Mouse (Mus musculus) neural tube, embryonic 13.5 days (tissue): Measurements from ENCODE around the gene Gm20518. TPM values are rescaled to one million over a fixed set of nuclear protein-coding genes. Genes with fewer than 3 reads are reported as not detected.

ENCODE experiments used
- ATAC-seq: fragments of 200-750 bp; cut with Nextera tagmentation; 2 replicates; pipeline ENCODE4 v1.8.0; 2017; ENCODE audit warnings: low read depth, mild to moderate bottlenecking, moderate TSS enrichment, moderate library complexity
- H3K27ac ChIP-seq: fragments of 300-500 bp; sonication (generic); replicated peaks from 2 replicates; pipeline ENCODE4 v1.5.1; 2015; ENCODE audit warnings: moderate library complexity, mild to moderate bottlenecking, inconsistent platforms
- H3K27me3 ChIP-seq: fragments of 300-500 bp; sonication (generic); 2 replicates; pipeline ENCODE4 v1.6.1; 2015; ENCODE audit warnings: mild to moderate bottlenecking, inconsistent platforms
- H3K36me3 ChIP-seq: fragments of 300-500 bp; sonication (generic); 2 replicates; pipeline ENCODE4 v1.6.1; 2015; ENCODE audit warnings: mild to moderate bottlenecking, inconsistent platforms
- H3K4me1 ChIP-seq: fragments of 300-500 bp; sonication (generic); replicated peaks from 2 replicates; pipeline ENCODE4 v1.6.1; 2015; ENCODE audit warnings: inconsistent platforms
- H3K4me2 ChIP-seq: fragments of 300-500 bp; sonication (generic); 2 replicates; pipeline ENCODE4 v1.6.1; 2015; ENCODE audit warnings: inconsistent platforms, mild to moderate bottlenecking, moderate library complexity
- H3K4me3 ChIP-seq: fragments of 300-500 bp; sonication (generic); 2 replicates; pipeline ENCODE4 v1.5.1; 2015; ENCODE audit warnings: mild to moderate bottlenecking, inconsistent platforms
- H3K9ac ChIP-seq: fragments of 300-500 bp; sonication (generic); 2 replicates; pipeline ENCODE4 v1.6.1; 2015; ENCODE audit warnings: moderate library complexity, mild to moderate bottlenecking, inconsistent platforms
- H3K9me3 ChIP-seq: fragments of 300-500 bp; sonication (generic); 2 replicates; pipeline ENCODE4 v1.6.1; 2016; ENCODE audit warnings: inconsistent platforms
- WGBS: fragments of 180-500 bp; shearing (Covaris S2); methylation state at CpG from one replicate; pipeline ENCODE4 v1.1.7; 2015; 5-methylcytosine and 5-hydroxymethylcytosine counted together
- polyA plus RNA-seq: library from polyadenylated mRNA; unstranded; fragments of >200 nt; fragmentation: Nextera tagmentation; extraction: Ambion mirVana; gene quantifications from 2 replicates; pipeline ENCODE4 v1.2.1, GENCODE M21; 2015

Gm20518 gene
- polyA plus RNA-seq, 1 experiment from 2014 or later, result 0.49 TPM

DNA sequence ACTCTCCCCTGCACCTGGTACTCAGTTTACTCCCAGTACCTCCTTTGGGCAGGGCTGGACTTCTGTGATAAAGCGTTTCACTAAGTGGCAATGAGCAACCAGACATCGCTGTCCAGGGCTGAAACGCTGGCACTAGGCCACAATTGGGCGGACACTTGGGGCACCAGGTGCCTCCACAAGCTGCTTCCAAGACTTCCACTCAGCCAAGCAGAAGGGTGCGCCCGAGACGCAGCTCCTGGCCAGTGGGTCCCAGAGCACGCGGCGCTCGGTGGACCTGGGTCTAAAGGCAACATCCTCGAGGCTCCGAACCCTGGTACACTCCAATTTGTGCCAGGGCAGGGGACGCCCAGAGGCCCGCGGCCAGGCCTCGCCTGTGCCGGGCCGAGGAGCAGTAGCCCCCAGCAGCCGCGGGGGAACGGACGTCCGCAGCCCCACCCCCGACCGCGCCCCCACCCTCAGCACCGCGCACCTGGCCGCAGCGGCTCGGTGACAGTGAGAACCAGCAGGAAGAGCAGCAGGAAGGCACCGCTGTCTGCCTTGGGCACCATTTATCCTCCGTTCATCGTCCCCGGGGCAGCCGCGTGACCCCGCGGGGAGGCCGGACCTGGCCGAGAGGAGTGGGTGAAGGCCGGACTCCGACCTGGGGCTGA lies 429 bp downstream of the Gm20518 start:
- Histone ChIP-seq H3K9me3 (no peaks in the 10 kb centered on the region), H3K9ac (peak overlapping the region; percentile 96), H3K4me2 (peak overlapping the region; percentile 86), H3K27me3 (no peaks in the 10 kb centered on the region), H3K4me1 (peaks cover 36% of the 10 kb centered on the region), H3K4me3 (peak overlapping the region; percentile 70), H3K27ac (peak overlapping the region; percentile 98), H3K36me3 (no peaks in the 10 kb centered on the region)
- WGBS, result under 1% methylated on average over 43 of the region's 44 CpGs
- peak; percentile 71 for ATAC-seq

DNA sequence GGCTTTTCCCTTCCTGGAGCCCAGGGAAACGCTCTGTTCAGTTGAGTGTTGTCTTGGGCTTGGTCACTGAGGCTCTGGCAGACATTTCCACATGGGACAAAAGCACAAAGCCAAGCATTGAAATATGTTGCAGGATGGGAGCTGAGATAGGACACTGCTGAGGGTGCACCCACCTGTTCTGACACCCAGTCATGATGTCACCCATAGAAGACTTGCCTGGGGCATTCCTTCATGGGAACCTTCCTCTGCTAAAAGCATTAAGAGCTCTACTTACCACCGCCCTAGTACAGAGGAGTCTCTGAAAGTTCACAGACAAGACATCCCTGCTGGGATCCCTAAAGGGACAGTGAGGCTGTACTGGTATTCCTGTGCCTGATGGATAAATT lies 1.1 kb downstream of the Gm20518 start:
- peak overlapping the region; percentile 86 for H3K4me2 ChIP-seq
- no peak overlapping the region for H3K27ac ChIP-seq
- H3K27me3 ChIP-seq, result no peaks in the 10 kb centered on the region
- no peaks in the 10 kb centered on the region for H3K9me3 ChIP-seq
- H3K9ac ChIP-seq, result peak overlapping the region; percentile 96
- 33% methylated on average over 2 of the region's 2 CpGs for WGBS
- no peaks in the 10 kb centered on the region for H3K36me3 ChIP-seq
- peak overlapping the region; percentile 70 for H3K4me3 ChIP-seq
- no peak for ATAC-seq
- H3K4me1 ChIP-seq, result peaks cover 43% of the 10 kb centered on the region

GRCm38 (mm10) chr16:17889689-17890341 lies 1.7 kb downstream of the Gm20518 start:
- Histone ChIP-seq H3K36me3 (no peaks in the 10 kb centered on the region), H3K9ac (peak overlapping the region; percentile 96), H3K4me2 (peak overlapping the region; percentile 86), H3K4me3 (peak overlapping the region; percentile 70), H3K9me3 (no peaks in the 10 kb centered on the region), H3K27me3 (no peaks in the 10 kb centered on the region), H3K4me1 (peaks cover 47% of the 10 kb centered on the region), H3K27ac (no peak overlapping the region)
- WGBS, result 84% methylated on average over 6 of the region's 6 CpGs
- no peak for ATAC-seq

GRCm38 (mm10) chr16:17884116-17884515 lies 7.4 kb downstream of the Gm20518 start:
- 92% methylated on average over 6 of the region's 6 CpGs for WGBS
- H3K9me3 ChIP-seq, result no peaks in the 10 kb centered on the region
- no peak for ATAC-seq

DNA sequence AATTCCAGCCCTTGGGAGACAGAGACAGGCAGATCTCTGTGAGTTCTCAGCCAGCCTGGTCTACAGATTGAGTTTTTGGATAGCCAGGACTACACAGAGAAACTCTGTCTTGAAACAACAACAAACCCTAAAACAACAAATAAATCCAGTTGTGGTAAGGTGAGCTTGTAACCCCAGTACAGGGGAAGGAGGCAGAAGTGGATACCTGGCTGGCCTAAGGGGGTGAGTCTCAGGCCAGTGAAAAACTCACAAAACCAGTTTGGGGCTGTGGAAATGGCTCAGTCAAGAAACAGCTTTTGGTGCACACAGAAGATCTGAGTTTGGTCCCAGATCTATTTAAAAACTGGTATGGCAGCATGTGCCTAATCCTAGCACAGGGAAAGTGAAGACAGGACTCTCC lies 9.3 kb downstream of the Gm20518 start:
- peaks cover 24% of the 10 kb centered on the region for H3K36me3 ChIP-seq
- no peak overlapping the region for H3K4me3 ChIP-seq
- H3K9ac ChIP-seq, result no peak overlapping the region
- ATAC-seq, result no peak
- H3K27me3 ChIP-seq, result no peaks in the 10 kb centered on the region
- peaks cover 46% of the 10 kb centered on the region for H3K4me1 ChIP-seq
- no peaks in the 10 kb centered on the region for H3K9me3 ChIP-seq
- no peak overlapping the region for H3K27ac ChIP-seq
- no peak overlapping the region for H3K4me2 ChIP-seq

More at GRCm38 (mm10) chr16:17884116-17884515, 7.4 kb downstream of the Gm20518 start:
- Histone ChIP-seq H3K9ac (no peak overlapping the region), H3K27ac (no peak overlapping the region), H3K4me3 (no peak overlapping the region), H3K27me3 (no peaks in the 10 kb centered on the region), H3K4me2 (no peak overlapping the region), H3K36me3 (peaks cover 13% of the 10 kb centered on the region), H3K4me1 (peaks cover 46% of the 10 kb centered on the region)

DNA sequence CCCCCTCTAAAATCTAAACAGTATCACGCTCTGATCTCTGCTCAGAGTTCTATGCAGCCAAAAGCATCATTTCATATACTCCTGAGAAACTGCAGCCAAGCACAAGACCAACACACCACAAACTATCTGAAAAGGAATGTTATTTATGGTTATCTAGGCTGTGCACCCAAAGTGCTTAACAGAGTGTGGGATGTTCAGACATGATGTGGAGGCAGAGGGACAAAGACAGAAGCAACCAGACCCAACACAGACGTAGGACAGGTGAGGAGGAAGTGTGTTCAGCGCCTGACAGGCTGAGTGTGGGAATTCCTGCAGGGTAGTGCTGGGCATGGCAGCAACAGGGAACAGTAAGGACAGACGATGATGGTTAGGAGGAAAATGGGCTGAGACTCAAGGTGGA lies 11.9 kb downstream of the Gm20518 start:
- no peak for ATAC-seq
- no peak overlapping the region for H3K27ac ChIP-seq
- 96% methylated on average over 4 of the region's 4 CpGs for WGBS

DNA sequence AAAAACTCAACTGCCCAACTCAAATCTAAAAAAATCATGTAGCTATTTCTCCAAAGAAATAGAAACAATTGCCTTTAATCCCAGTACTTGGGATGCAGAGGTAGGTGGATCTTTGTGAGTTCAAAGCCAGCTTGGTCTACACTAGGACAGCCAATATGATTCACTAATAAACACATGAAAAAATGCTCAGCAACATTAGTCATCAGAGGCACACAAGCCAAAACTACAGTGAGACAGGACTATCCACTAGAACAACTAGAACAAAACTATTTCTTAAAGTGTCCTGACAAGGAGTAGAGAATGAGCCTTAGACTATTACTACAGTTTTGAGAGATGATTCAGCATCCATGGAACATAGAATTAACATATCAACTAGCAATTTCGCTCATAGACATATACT lies 15.4 kb downstream of the Gm20518 start:
- H3K4me2 ChIP-seq, result no peak overlapping the region
- H3K9me3 ChIP-seq, result no peaks in the 10 kb centered on the region
- H3K27ac ChIP-seq, result no peak overlapping the region
- WGBS, result 94% methylated on average over 1 of the region's 1 CpGs
- no peak overlapping the region for H3K9ac ChIP-seq
- ATAC-seq, result no peak
- no peak overlapping the region for H3K4me3 ChIP-seq
- H3K27me3 ChIP-seq, result no peaks in the 10 kb centered on the region
- peaks cover 36% of the 10 kb centered on the region for H3K36me3 ChIP-seq
- peaks cover 3% of the 10 kb centered on the region for H3K4me1 ChIP-seq

More for the DNA sequence above, 11.9 kb downstream of the Gm20518 start:
- H3K9me3 ChIP-seq, result no peaks in the 10 kb centered on the region
- H3K4me1 ChIP-seq, result peaks cover 22% of the 10 kb centered on the region
- H3K4me3 ChIP-seq, result no peak overlapping the region
- H3K27me3 ChIP-seq, result no peaks in the 10 kb centered on the region
- H3K4me2 ChIP-seq, result no peak overlapping the region
- H3K9ac ChIP-seq, result no peak overlapping the region
- H3K36me3 ChIP-seq, result peaks cover 24% of the 10 kb centered on the region

- H3K4me2 ChIP-seq, result no peak overlapping the region
- no peak for ATAC-seq
- no peaks in the 10 kb centered on the region for H3K4me1 ChIP-seq
- no peak overlapping the region for H3K4me3 ChIP-seq
- H3K9ac ChIP-seq, result no peak overlapping the region
- H3K9me3 ChIP-seq, result no peaks in the 10 kb centered on the region
- no peaks in the 10 kb centered on the region for H3K27me3 ChIP-seq
- 90% methylated on average over 4 of the region's 4 CpGs for WGBS
- H3K36me3 ChIP-seq, result peaks cover 44% of the 10 kb centered on the region
- no peak overlapping the region for H3K27ac ChIP-seq
Measured at GRCm38 (mm10) chr16:17875174-17875573, 16.3 kb downstream of the Gm20518 start.

- Histone ChIP-seq H3K36me3 (peaks cover 56% of the 10 kb centered on the region), H3K27me3 (no peaks in the 10 kb centered on the region), H3K9ac (no peak overlapping the region), H3K9me3 (no peaks in the 10 kb centered on the region), H3K4me1 (no peaks in the 10 kb centered on the region), H3K4me2 (no peak overlapping the region), H3K27ac (no peak overlapping the region), H3K4me3 (no peak overlapping the region)
- 80% methylated on average over 4 of the region's 4 CpGs for WGBS
- no peak for ATAC-seq
Measured at GRCm38 (mm10) chr16:17872995-17873394, 18.5 kb downstream of the Gm20518 start.

- Histone ChIP-seq H3K27ac (no peak overlapping the region), H3K9ac (no peak overlapping the region), H3K4me2 (no peak overlapping the region), H3K4me1 (no peaks in the 10 kb centered on the region), H3K36me3 (peaks cover 46% of the 10 kb centered on the region), H3K4me3 (no peak overlapping the region), H3K27me3 (no peaks in the 10 kb centered on the region), H3K9me3 (no peaks in the 10 kb centered on the region)
- no peak for ATAC-seq
- WGBS, result 93% methylated on average over 5 of the region's 5 CpGs
Measured at GRCm38 (mm10) chr16:17871248-17871647, 20.2 kb downstream of the Gm20518 start.

- no peak overlapping the region for H3K27ac ChIP-seq
- no peaks in the 10 kb centered on the region for H3K9me3 ChIP-seq
- ATAC-seq, result no peak
- H3K4me3 ChIP-seq, result no peak overlapping the region
- peaks cover 30% of the 10 kb centered on the region for H3K36me3 ChIP-seq
- WGBS, result 67% methylated on average over 6 of the region's 6 CpGs
- H3K4me1 ChIP-seq, result no peaks in the 10 kb centered on the region
- H3K9ac ChIP-seq, result no peak overlapping the region
- no peak overlapping the region for H3K4me2 ChIP-seq
- no peaks in the 10 kb centered on the region for H3K27me3 ChIP-seq
Measured at GRCm38 (mm10) chr16:17865770-17866169, 25.7 kb downstream of the Gm20518 start.

DNA sequence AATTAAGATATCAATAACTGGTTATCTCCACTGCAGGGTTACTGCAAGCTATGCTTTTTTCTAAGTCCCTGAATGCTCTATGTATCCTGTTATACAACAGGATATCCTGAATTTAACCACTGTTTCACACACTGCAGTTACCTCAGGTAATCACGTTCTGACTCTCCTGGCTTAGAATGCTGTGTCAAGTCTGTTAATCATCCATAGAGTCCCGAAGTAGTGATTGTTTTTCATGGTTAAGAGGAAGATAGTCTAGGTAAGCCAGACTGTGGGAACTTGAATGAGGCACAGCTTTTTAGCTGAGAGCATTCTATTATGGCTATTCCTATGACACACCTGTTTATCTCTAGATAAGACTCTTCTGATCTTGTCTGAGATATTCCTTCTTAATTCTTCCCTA lies 26.2 kb downstream of the Gm20518 start:
- ATAC-seq, result no peak

GRCm38 (mm10) chr16:17858592-17858991 lies 32.9 kb downstream of the Gm20518 start:
- Histone ChIP-seq H3K9me3 (no peaks in the 10 kb centered on the region), H3K36me3 (peaks cover 70% of the 10 kb centered on the region), H3K4me3 (no peak overlapping the region), H3K9ac (no peak overlapping the region), H3K4me1 (no peaks in the 10 kb centered on the region), H3K4me2 (no peak overlapping the region), H3K27ac (no peak overlapping the region), H3K27me3 (no peaks in the 10 kb centered on the region)
- peak; percentile 63; the same call in 1 of the 2 replicates for ATAC-seq

More for the DNA sequence above, 26.2 kb downstream of the Gm20518 start:
- Histone ChIP-seq H3K4me2 (no peak overlapping the region), H3K4me1 (no peaks in the 10 kb centered on the region), H3K9me3 (no peaks in the 10 kb centered on the region), H3K27ac (no peak overlapping the region), H3K4me3 (no peak overlapping the region), H3K9ac (no peak overlapping the region), H3K27me3 (no peaks in the 10 kb centered on the region), H3K36me3 (peaks cover 30% of the 10 kb centered on the region)
- WGBS, result 90% methylated on average over 2 of the region's 2 CpGs
